Mouse (Mus musculus) thymus, adult 2 months (tissue): ENCODE measurements around the gene Stmnd1. TPM values are rescaled to one million over a fixed set of nuclear protein-coding genes. Genes with fewer than 3 reads are reported as not detected.
A peak's percentile ranks its signal among the peaks of the same experiment; 100 is the strongest.

ENCODE experiments used
- DNase-seq: peaks from one replicate; pipeline ENCODE4 v3.0.0; 2021
- H3K27ac ChIP-seq: fragments of 200-500 bp; 2 replicates; pipeline ENCODE4 v1.5.1; 2012; ENCODE audit warnings: low read length, control low read depth; ENCODE audit not compliant: control insufficient read depth, insufficient read depth
- H3K27me3 ChIP-seq: fragments of 200-500 bp; 2 replicates; pipeline ENCODE4 v1.6.1; 2012; ENCODE audit warnings: mild to moderate bottlenecking, low read length, moderate library complexity, mixed read lengths; ENCODE audit not compliant: control insufficient read depth, insufficient read depth
- H3K36me3 ChIP-seq: fragments of 200-500 bp; 2 replicates; pipeline ENCODE4 v1.6.1; 2012; ENCODE audit warnings: mild to moderate bottlenecking, low read length, moderate library complexity; ENCODE audit not compliant: control insufficient read depth, insufficient read depth
- H3K4me1 ChIP-seq: fragments of 200-500 bp; replicated peaks from 2 replicates; pipeline ENCODE4 v1.6.1; 2012; ENCODE audit warnings: low read length; ENCODE audit not compliant: control insufficient read depth, insufficient read depth
- H3K4me3 ChIP-seq: fragments of 200-500 bp; 2 replicates; pipeline ENCODE4 v1.5.1; 2012; ENCODE audit warnings: mild to moderate bottlenecking, low read length, control low read depth, moderate library complexity; ENCODE audit not compliant: control insufficient read depth, insufficient read depth
- CTCF ChIP-seq: fragments of 200-500 bp; IDR thresholded peaks from 2 replicates; pipeline ENCODE4 v1.5.1; 2012; ENCODE audit warnings: mild to moderate bottlenecking, control low read depth, low read length, moderate library complexity, borderline replicate concordance; ENCODE audit not compliant: control insufficient read depth, poor library complexity, insufficient read depth; ENCODE audit errors: extremely low read depth
- POLR2A ChIP-seq: fragments of 200-500 bp; IDR thresholded peaks from 2 replicates; pipeline ENCODE4 v1.6.1; 2012; ENCODE audit warnings: mild to moderate bottlenecking, low read length, control low read depth, moderate library complexity; ENCODE audit not compliant: control insufficient read depth, poor library complexity, insufficient read depth; ENCODE audit errors: extremely low read depth
- WGBS: fragments of 180-500 bp; shearing (Covaris S2); methylation state at CpG from one replicate; pipeline ENCODE4 v1.1.7; 2018; 5-methylcytosine and 5-hydroxymethylcytosine counted together
- polyA plus RNA-seq: library from polyadenylated mRNA; depleted of rRNA; stranded (reverse); fragments of >200 nt; gene quantifications from 2 replicates; pipeline ENCODE4 v1.2.3, GENCODE M21; 2012

The Stmnd1 gene
- polyA plus RNA-seq, 1 experiment: not detected

GRCm38 (mm10) chr13:46288372-46288771 lies 14.9 kb downstream of the Stmnd1 start:
- Histone ChIP-seq H3K36me3 (no peaks in the 10 kb centered on the region), H3K27me3 (no peaks in the 10 kb centered on the region), H3K4me3 (no peak overlapping the region), H3K27ac (no peak overlapping the region), H3K4me1 (0 out of 2 replicates have a peak, but pooled peaks cover 2% of the 10 kb centered on the region)
- no peak for TF ChIP-seq CTCF
- TF ChIP-seq POLR2A: no peak
- WGBS: 95% methylated on average over 5 of the region's 5 CpGs
- no peak for DNase-seq

DNA sequence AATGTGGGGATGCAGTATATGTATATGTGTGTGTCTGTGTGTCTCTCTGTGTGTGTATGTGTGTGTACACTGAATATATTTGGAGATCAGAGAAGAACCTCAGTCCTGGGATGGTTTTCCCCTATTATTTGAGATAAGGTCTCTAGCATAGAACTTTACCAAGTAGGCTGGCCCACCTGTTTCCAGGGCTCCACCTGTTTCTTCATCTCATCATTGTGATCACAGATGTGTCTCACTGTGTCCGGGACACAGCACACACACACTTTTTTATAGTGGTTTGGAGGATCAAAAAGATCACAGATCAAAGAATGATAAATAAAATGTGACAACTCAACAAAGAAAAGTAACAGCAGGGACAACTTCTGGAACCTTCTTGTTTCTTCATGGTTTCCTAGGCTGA lies 17.0 kb downstream of the Stmnd1 start:
- H3K4me1 ChIP-seq: 0 out of 2 replicates have a peak, but pooled peaks cover 2% of the 10 kb centered on the region
- no peak overlapping the region for H3K27ac ChIP-seq
- no peak for DNase-seq
- H3K27me3 ChIP-seq: no peaks in the 10 kb centered on the region
- WGBS: 4% methylated on average over 1 of the region's 1 CpGs
- no peaks in the 10 kb centered on the region for H3K36me3 ChIP-seq
- H3K4me3 ChIP-seq: no peak overlapping the region
- no peak for TF ChIP-seq CTCF
- TF ChIP-seq POLR2A: no peak

GRCm38 (mm10) chr13:46294365-46294764 lies 20.8 kb downstream of the Stmnd1 start:
- Histone ChIP-seq H3K36me3 (no peaks in the 10 kb centered on the region), H3K4me3 (no peak overlapping the region), H3K27me3 (no peaks in the 10 kb centered on the region), H3K27ac (no peak overlapping the region), H3K4me1 (0 out of 2 replicates have a peak, but pooled peaks cover 2% of the 10 kb centered on the region)
- no peak for TF ChIP-seq CTCF
- TF ChIP-seq POLR2A: no peak
- DNase-seq: no peak

DNA sequence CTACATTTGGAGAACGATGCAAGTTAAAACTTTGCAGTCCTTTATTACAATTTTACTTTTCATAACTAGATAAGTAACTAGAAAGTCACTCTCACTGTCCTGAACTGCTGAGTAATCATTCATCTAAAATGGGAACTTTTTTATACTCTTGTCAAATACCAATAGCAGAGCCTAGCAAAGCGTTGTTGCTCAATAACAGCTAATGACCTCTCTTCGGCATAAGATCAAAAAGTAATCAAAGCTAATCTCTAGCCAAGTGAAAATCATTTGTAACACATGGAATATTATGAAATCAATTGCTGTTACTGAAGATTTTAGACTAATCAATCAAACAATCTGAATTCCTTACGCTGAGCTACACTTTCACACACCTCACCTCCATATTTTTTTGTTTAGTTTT lies 24.2 kb downstream of the Stmnd1 start:
- no peak for DNase-seq
- TF ChIP-seq POLR2A (no peak), CTCF (no peak)
- Histone ChIP-seq H3K27me3 (no peaks in the 10 kb centered on the region), H3K4me1 (no peaks in the 10 kb centered on the region), H3K36me3 (no peaks in the 10 kb centered on the region), H3K27ac (no peak overlapping the region), H3K4me3 (no peak overlapping the region)
- WGBS: 94% methylated on average over 4 of the region's 4 CpGs

GRCm38 (mm10) chr13:46310790-46311189 lies 37.3 kb downstream of the Stmnd1 start:
- no peaks in the 10 kb centered on the region for H3K36me3 ChIP-seq
- peak; percentile 80 for DNase-seq
- TF ChIP-seq CTCF: no peak
- TF ChIP-seq POLR2A: no peak
- WGBS: 40% methylated on average over 10 of the region's 10 CpGs
- no peaks in the 10 kb centered on the region for H3K27me3 ChIP-seq
- no peak overlapping the region for H3K4me3 ChIP-seq
- peak overlapping the region; percentile 18; the same call in 1 of the 2 replicates for H3K27ac ChIP-seq
- H3K4me1 ChIP-seq: peaks cover 10% of the 10 kb centered on the region

GRCm38 (mm10) chr13:46313176-46313575 lies 39.7 kb downstream of the Stmnd1 start:
- TF ChIP-seq POLR2A (no peak), CTCF (no peak)
- Histone ChIP-seq H3K36me3 (no peaks in the 10 kb centered on the region), H3K27me3 (no peaks in the 10 kb centered on the region), H3K4me1 (peaks cover 10% of the 10 kb centered on the region), H3K4me3 (no peak overlapping the region), H3K27ac (no peak overlapping the region)
- DNase-seq: no peak
- WGBS: 91% methylated on average over 5 of the region's 5 CpGs

DNA sequence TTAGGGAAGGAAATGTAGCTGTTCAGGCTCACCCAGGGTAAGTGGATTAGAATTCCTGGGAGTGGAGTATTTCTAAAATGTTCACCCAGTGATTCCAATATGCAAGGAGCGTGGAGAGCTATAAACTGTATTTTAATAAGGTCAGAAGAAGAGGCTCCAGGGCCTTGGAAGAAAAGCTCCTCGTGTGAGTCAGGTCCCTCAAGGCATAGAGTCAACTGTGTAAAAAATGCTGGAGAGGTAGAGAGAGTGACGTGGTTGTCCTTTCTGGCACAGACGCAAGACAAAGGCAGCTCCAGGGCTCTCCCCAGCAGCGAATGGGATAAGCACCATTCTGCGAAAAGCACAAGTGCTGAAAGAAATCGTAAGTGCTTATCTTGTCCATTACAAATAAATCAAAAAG lies 41.6 kb downstream of the Stmnd1 start:
- Histone ChIP-seq H3K27me3 (no peaks in the 10 kb centered on the region), H3K27ac (no peak overlapping the region), H3K36me3 (no peaks in the 10 kb centered on the region), H3K4me1 (peaks cover 10% of the 10 kb centered on the region), H3K4me3 (no peak overlapping the region)
- TF ChIP-seq CTCF (no peak), POLR2A (no peak)
- WGBS: 96% methylated on average over 7 of the region's 7 CpGs
- DNase-seq: no peak
